Mouse (Mus musculus): ENCODE results near the gene Hax1.

DNA sequence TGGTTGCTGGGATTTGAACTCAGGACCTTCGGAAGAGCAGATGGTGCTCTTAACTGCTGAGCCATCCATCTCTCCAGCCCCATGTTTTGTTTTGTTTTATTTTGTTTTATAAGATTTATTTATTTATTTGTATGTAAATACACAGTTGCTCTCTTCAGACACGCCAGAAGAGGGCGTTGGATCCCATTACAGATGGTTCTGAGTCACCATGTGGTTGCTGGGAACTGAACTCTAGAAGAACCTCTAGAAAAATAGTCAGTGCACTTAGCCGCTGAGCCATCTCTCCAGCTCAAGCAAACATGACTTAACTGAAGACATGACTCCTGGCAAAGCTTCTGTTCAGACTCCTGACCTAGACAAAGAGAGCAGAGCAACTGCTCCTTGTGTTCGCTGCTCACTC is 16.2 kb downstream of the Hax1 start:
- no peak for TF ChIP-seq CTCF (IDR thresholded peaks at IDR 0.05; ENCODE audit: insufficient read depth, low read depth, low read length)
- no peak for TF ChIP-seq POLR2A (IDR thresholded peaks at IDR 0.05; ENCODE audit: insufficient read depth, low read depth, low read length)
